ENCODE assay signal across 31 mouse cellular contexts in the genomic region with DNA sequence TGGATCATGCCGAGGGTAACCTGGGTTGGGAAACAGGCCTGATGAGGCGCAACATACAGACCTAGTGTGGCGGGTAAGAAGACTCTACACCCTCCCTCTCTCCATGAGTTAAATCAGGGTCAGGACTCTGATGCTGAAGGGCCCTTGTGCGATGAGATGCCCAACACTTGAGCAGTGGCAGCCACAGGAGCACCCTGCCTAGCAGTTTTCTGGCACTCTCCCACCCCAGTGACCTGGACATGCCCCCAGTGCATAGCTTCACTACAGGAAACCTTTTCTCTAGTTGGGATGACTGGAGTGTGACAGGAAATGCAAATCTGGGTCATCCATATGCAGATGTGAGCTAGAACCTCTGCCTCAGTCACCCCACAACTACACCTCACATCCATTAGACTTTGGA. TPM values are rescaled to one million over a fixed set of nuclear protein-coding genes. Genes with fewer than 3 reads are reported as not detected.
DNase-seq lines count a peak whose midpoint lies in the region; ATAC-seq lines count a peak whose summit lies in the region.
"Had no signal": no experiment of that assay in that cellular context is flagged by ENCODE, and none has a peak within 500 bp of the region (broad histone marks: within the 10 kb centered on the region; RNA-seq: fewer than 3 reads in every experiment).

No protein-coding gene starts in this region.

- peaks cover 64% of the 10 kb centered on the region for H3K4me1 ChIP-seq in forebrain, embryonic 10.5 days
- peaks cover 38% of the 10 kb centered on the region for H3K4me1 ChIP-seq in forebrain, embryonic 15.5 days
- peaks cover 47% of the 10 kb centered on the region for H3K4me1 ChIP-seq in midbrain, embryonic 10.5 days
- H3K4me1 ChIP-seq in midbrain, embryonic 15.5 days: peaks cover 9% of the 10 kb centered on the region

- ATAC-seq in forebrain, embryonic 15.5 days (replicated peaks): no peak
- ATAC-seq in midbrain, embryonic 15.5 days (replicated peaks): no peak
- ATAC-seq: forebrain, embryonic 16.5 days; inflammation-experienced regulatory T-cells, adult 6 months had no signal

- H3K4me2 ChIP-seq in forebrain, embryonic 15.5 days (replicated peaks): no peak overlapping the region
- H3K4me2 ChIP-seq in midbrain, embryonic 15.5 days: no peak overlapping the region
- H3K4me2 ChIP-seq: heart, embryonic 11.5 days; hindbrain, embryonic 15.5 days; limb, embryonic 12.5 days; liver, embryonic 15.5 days; lung, embryonic 15.5 days; midbrain, embryonic 12.5 days; neural tube, embryonic 15.5 days had no signal

- no peaks in the 10 kb centered on the region for H3K9me3 ChIP-seq in forebrain, embryonic 10.5 days
- H3K9me3 ChIP-seq in forebrain, embryonic 15.5 days: no peaks in the 10 kb centered on the region
- no peaks in the 10 kb centered on the region for H3K9me3 ChIP-seq in midbrain, embryonic 10.5 days (replicated peaks)
- H3K9me3 ChIP-seq in midbrain, embryonic 15.5 days: no peaks in the 10 kb centered on the region
- H3K9me3 ChIP-seq: hindbrain, embryonic 15.5 days; limb, embryonic 12.5 days; liver, embryonic 15.5 days; lung, embryonic 15.5 days; midbrain, embryonic 12.5 days; neural tube, embryonic 15.5 days had no signal

- peak overlapping the region; percentile 48; the same call in 1 of the 2 replicates for H3K27ac ChIP-seq in forebrain, embryonic 10.5 days
- no peak overlapping the region for H3K27ac ChIP-seq in forebrain, embryonic 15.5 days (replicated peaks)
- H3K27ac ChIP-seq in midbrain, embryonic 10.5 days (replicated peaks): peak overlapping the region; percentile 57
- no peak overlapping the region for H3K27ac ChIP-seq in midbrain, embryonic 15.5 days
- H3K27ac ChIP-seq: gastrocnemius, adult 2 months; hindbrain, embryonic 15.5 days; layer of hippocampus, adult 2 months; left cerebral cortex, adult 2 months; limb, embryonic 12.5 days; liver, embryonic 15.5 days; lung, embryonic 15.5 days; midbrain, embryonic 12.5 days; neural tube, embryonic 15.5 days had no signal

- no peaks in the 10 kb centered on the region for H3K27me3 ChIP-seq in forebrain, embryonic 10.5 days (ENCODE audit: poor library complexity, severe bottlenecking)
- H3K27me3 ChIP-seq in forebrain, embryonic 15.5 days: no peaks in the 10 kb centered on the region
- H3K27me3 ChIP-seq in midbrain, embryonic 10.5 days (ENCODE audit: low read depth, poor library complexity, severe bottlenecking): no peaks in the 10 kb centered on the region
- no peaks in the 10 kb centered on the region for H3K27me3 ChIP-seq in midbrain, embryonic 15.5 days (replicated peaks)
- H3K27me3 ChIP-seq: hindbrain, embryonic 15.5 days; limb, embryonic 12.5 days; liver, embryonic 15.5 days; lung, embryonic 15.5 days; midbrain, embryonic 12.5 days; neural tube, embryonic 15.5 days had no signal

- H3K4me3 ChIP-seq in forebrain, embryonic 10.5 days: no peak overlapping the region
- no peak overlapping the region for H3K4me3 ChIP-seq in forebrain, embryonic 15.5 days
- H3K4me3 ChIP-seq in midbrain, embryonic 10.5 days: no peak overlapping the region
- no peak overlapping the region for H3K4me3 ChIP-seq in midbrain, embryonic 15.5 days
- H3K4me3 ChIP-seq: gastrocnemius, adult 2 months; hindbrain, embryonic 15.5 days; layer of hippocampus, adult 2 months; left cerebral cortex, adult 2 months; limb, embryonic 12.5 days; liver, embryonic 15.5 days; lung, embryonic 15.5 days; midbrain, embryonic 12.5 days; neural tube, embryonic 15.5 days had no signal

- DNase-seq in forebrain, embryonic 10.5 days (ENCODE audit: extremely low spot score, low spot score): no peak
- DNase-seq in midbrain, embryonic 10.5 days (ENCODE audit: low spot score): no peak
- DNase-seq in R1 (ENCODE audit: low read depth, low spot score): peak; percentile 89
- DNase-seq in heart, postnatal 10 days: no peak
- DNase-seq in ovary, adult 18-20 months (ENCODE audit: low spot score): no peak
- DNase-seq: adrenal gland, adult 2 months; adrenal gland, postnatal 36 days; cerebellum, adult 2 months; cerebellum, postnatal 25 days; gastrocnemius, adult 2 months; gastrocnemius, postnatal 36 days; heart, adult 18-20 months; heart, postnatal 4 days; kidney, adult 18-20 months; kidney, postnatal 36 days; right cerebral cortex, postnatal 25 days; spleen, adult 18-20 months; thymus, postnatal 25 days had no signal

- intact Hi-C loops in heart, postnatal 10 days (cut with DNase I): no loop called here

- peaks cover 78% of the 10 kb centered on the region for H3K36me3 ChIP-seq in forebrain, embryonic 10.5 days (replicated peaks)
- H3K36me3 ChIP-seq in forebrain, embryonic 15.5 days: peaks cover 7% of the 10 kb centered on the region; the same call in 1 of the 2 replicates
- peaks cover 55% of the 10 kb centered on the region for H3K36me3 ChIP-seq in midbrain, embryonic 10.5 days
- no peaks in the 10 kb centered on the region for H3K36me3 ChIP-seq in midbrain, embryonic 15.5 days (replicated peaks)
- H3K36me3 ChIP-seq: neural tube, embryonic 15.5 days had no signal

- WGBS in forebrain, embryonic 10.5 days: 88% methylated on average over 4 of the region's 4 CpGs
- 94% methylated on average over 4 of the region's 4 CpGs for WGBS in forebrain, embryonic 15.5 days
- 92% methylated on average over 4 of the region's 4 CpGs for WGBS in midbrain, embryonic 10.5 days
- 85% methylated on average over 4 of the region's 4 CpGs for WGBS in midbrain, embryonic 15.5 days

- H3K9ac ChIP-seq in forebrain, embryonic 15.5 days (replicated peaks): no peak overlapping the region
- H3K9ac ChIP-seq in midbrain, embryonic 15.5 days: no peak overlapping the region
- H3K9ac ChIP-seq: hindbrain, embryonic 15.5 days; limb, embryonic 12.5 days; liver, embryonic 15.5 days; lung, embryonic 15.5 days; midbrain, embryonic 12.5 days; neural tube, embryonic 15.5 days had no signal

RNA-seq across cellular contexts. Expression of gene Nek6, which starts 44.2 kb away (rescaled TPM):
- 120 and 134 TPM in 2 replicates for polyA plus RNA-seq in forebrain, embryonic 10.5 days (2016; fragmentation: Nextera tagmentation; extraction: Ambion mirVana)
- polyA plus RNA-seq in forebrain, embryonic 15.5 days (2015; fragmentation: Nextera tagmentation; extraction: Ambion mirVana): 90.0 and 110 TPM in 2 replicates
- 87.4 and 96.9 TPM in 2 replicates for polyA plus RNA-seq in midbrain, embryonic 10.5 days (2016; fragmentation: Nextera tagmentation; extraction: Ambion mirVana)
- polyA plus RNA-seq in midbrain, embryonic 15.5 days (2015; fragmentation: Nextera tagmentation; extraction: Ambion mirVana): 56.0 and 66.1 TPM in 2 replicates
- 10 to 100 TPM; 10.6 to 15.2 TPM for total RNA-seq in heart, postnatal 10 days (2021)

Comparison
In these comparisons a context has a peak if more than half of its experiments do, and no peak if none do; other contexts are left out.
1. H3K27ac ChIP-seq: peak in forebrain, embryonic 10.5 days (single experiment) and midbrain, embryonic 10.5 days (single experiment); none in forebrain, embryonic 15.5 days (single experiment) and midbrain, embryonic 15.5 days (single experiment).